Mouse (Mus musculus): ENCODE data around the gene Pcp4.

Gene Pcp4

DNA sequence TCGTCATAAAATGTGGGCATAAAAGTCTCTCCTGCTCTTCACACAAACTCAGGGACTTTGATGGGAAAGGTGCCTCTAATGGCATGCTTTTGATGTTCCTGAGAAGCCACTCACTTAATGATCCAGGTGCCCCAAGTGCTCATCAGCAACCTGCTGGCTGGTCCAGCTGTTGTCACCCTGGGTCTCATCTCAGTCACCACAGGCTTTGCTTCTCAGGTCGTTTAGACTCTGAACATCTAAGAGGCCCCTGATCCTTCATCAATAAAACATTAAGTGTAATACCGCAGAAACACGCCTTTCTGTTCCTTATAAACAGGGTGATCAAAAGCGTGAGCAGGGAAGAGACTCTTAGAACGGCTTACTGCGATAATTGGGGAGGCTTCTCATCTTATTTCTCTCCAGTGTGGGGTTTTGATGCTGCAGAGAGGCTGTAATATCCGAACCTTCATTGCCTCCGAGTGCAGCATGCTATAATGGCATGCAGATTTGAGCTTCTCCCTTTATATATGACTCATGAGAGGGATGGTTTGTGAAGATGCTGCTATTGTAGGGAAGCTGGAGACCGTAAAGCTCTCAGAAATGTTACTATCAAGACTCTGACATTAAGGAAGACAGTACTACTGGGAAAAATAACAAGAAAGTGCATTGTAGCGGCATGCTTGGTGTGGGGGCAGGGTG, 19.7 kb downstream of the Pcp4 start:
- no peak for DNase-seq (ENCODE audit: extremely low spot score, low read depth, low spot score)

DNA sequence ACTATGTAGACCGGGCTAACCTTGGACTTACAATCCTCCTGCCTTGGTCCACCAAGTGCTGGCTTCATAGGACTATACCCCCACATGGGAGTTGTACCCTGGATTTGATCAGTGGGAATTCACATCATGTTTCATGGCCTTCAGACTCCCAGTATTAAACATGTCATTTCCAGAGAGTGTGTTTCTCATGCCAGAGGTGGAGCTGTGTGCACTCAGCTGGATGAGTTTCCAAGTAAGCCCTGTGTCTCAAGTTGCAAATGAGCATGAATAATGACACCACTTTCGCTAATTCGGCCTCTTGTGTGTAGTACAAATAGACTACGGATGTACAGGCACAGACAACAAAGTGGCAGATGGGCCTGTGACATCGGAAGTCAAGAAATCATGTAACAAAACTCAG, 20.6 kb downstream of the Pcp4 start:
- DNase-seq (ENCODE audit: extremely low spot score, low read depth, low spot score) = no peak

DNA sequence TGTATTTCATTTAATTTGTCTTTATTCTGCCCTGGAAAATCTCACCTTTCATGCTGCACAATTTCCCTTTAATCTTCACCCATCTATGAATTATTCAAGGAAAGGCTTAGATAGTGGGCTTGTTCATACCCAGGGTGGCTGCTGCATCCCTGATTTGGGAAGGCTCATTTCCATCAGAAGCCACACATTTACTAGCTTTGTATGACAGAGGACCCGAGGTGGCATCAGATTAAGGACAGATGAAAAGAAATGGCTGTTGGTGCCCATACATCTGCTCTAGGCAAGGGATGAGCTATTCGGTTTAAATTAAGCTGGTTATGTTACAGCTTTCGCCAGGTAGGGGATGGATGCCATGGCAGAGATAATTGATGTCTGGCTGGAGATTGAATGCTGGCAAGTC, 24.1 kb downstream of the Pcp4 start:
- no peak for DNase-seq (ENCODE audit: extremely low spot score, low read depth, low spot score)

DNA sequence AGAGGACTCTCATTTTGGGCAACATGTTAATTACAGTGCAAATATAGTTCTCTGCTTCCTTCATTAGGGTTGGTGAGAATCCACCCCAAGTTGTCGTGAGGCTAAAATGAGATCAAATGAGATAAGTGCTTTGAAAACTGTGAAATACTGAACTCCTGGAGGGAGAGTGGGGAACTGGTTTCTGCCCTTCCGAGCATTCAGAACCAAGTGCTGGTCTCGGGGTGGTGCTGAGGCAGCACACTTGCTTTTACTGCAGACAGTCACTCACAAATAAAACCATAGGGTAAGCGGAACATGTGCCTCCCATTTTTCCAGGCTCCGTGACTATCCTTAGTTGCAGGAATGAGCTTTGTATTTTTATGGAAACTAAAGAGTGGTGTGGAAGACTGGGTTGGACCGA, 26.7 kb downstream of the Pcp4 start:
- no peak for DNase-seq (ENCODE audit: extremely low spot score, low read depth, low spot score)

DNA sequence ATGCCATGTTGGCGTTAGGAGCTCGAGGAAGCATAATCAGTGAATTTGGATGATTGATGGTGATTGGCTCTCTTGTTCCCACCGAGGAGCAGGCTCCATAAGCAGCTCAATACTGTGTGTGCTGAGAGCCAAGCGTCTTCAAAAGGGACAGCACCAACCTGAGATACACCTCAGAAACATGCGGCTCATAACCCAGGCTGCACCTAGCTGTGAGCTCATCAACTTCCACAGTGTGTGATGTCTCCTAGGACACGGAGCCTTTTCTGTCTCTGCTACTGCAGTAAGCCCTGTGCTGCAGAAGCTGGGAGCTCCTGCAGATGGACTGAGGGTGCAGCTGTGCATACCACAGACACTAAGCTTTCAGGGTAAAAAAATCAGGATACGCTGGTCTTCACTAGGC, 31.5 kb downstream of the Pcp4 start:
- no peak for DNase-seq (ENCODE audit: extremely low spot score, low read depth, low spot score)

DNA sequence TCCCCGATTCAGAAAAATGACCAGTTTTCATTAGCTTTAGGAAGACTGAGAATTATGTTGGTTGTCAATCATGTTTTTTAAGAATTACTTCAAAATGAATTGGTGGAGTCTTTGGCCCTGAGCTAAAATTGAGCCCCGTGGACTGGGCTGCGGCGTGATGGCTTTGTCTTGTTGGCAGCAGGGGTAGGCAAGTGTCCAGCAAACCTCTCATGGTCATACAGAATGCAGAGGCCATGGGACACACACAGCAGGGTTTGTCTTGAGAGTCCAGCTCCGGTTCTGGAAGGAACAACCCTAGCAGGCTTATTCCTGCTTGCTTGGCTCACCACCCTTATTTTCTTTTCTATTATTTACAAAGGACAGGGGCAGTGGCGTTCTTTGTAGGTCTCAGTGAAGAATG, 33.8 kb downstream of the Pcp4 start:
- no peak for DNase-seq (ENCODE audit: extremely low spot score, low read depth, low spot score)

DNA sequence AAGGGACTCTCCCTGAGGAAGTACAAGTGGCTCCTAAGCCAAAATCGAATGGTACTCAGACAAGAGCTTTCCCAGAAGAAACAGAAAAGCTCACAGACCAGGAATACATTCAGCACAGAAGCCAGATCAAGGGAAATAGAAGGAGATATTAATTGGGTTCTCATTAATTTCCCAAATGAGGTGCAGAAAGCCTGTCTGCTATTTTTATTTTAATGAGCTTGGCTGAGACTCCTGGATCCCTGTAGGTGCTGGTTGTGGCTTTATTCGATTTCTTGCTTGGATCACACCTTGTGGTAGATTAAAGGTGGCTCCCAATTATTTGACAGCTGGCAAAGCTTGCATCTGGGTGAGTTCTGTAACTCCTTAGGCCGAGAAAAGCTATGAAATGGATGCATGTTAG, 35.2 kb downstream of the Pcp4 start:
- DNase-seq (ENCODE audit: extremely low spot score, low read depth, low spot score) = no peak

DNA sequence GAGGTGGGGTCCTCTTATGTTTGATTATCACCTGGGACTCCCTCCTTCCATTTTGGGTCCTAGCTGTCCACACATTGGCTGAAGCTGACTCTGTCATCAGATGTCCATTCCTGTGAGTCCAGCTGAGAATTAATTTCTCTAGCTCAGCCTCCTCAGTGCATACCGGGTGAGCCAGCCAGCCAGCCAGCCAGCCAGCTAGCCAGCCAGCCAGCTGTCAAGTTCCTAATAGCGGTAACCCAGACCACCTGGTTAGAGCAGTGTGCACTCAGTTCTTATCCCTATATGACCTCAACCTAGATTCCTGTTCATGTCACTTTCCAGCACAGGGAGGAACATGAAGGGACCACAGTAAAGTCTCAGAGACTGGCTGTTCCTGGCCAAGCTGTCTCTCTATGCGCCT, 47.1 kb downstream of the Pcp4 start:
- DNase-seq (ENCODE audit: extremely low spot score, low read depth, low spot score) = no peak

DNA sequence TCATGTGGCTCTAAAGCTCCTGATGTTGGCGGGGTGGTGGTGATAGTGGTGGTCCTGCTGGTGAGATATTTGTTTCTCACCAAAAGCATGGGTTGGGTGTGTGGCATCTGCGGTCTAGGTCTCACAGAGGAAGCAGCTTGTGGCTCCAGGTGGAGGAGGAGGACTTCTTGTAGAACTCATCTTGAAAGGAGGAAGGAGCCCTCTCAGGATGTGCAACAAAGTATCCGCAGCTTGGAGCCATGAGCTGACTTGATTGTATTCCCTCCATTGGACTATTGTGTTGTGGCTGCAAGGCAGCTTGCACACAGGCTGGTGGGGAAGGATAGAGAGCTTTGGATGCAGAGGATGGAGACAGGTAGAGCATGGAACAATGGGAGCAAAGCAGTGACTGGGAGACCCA, 60.1 kb downstream of the Pcp4 start:
- DNase-seq (ENCODE audit: extremely low spot score, low read depth, low spot score) = no peak

DNA sequence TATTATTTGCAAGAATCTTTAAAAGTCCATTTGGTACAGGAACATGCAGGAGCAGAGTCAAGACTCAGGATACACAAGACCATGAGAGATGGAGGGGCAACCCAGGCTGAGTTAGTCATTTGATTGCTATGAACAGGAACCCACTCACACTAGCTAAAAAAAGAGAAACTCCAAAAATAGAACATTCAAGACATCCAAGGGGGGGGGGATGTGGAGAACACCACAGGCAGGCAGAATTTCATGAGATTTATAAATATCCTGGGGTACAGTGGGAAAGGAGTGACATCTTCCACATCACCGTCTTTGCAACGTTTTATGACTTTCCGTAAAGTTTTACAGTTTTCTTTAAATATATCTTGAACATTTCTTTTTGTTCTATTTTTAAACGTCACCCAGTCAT, 61.1 kb downstream of the Pcp4 start:
- DNase-seq (ENCODE audit: extremely low spot score, low read depth, low spot score) = no peak

DNA sequence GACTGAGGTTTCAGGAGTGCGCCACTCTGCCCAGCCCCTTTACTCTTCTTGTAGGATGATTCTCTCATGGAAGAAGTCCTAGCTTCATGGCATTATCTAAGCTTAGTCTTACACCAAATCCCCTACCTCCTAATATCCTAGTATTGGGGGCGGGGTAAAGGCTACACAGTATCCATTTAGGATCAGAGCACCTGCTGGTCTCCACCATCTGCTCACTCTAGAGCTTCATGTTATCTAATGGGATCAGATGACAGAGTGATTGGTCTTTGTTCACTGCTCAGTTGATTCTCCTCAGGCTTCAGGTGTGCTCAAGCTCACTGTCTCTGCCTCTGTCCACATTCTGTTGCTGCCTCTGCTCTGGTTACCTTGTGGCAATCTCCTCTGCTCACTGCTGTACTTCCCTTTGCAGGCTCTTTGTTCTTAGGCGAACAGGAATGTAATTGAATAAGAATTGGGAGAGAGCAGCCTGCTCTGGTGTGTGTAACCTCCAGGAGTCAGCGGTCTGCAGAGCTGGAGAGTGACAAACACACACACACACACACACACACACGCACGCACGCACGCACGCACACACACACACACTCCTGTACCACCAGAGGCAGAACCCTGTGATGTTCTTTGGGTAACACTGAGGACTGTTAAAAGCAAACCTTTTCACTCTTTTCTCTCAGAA, 62.6 kb downstream of the Pcp4 start:
- DNase-seq (ENCODE audit: extremely low spot score, low read depth, low spot score) = no peak

DNA sequence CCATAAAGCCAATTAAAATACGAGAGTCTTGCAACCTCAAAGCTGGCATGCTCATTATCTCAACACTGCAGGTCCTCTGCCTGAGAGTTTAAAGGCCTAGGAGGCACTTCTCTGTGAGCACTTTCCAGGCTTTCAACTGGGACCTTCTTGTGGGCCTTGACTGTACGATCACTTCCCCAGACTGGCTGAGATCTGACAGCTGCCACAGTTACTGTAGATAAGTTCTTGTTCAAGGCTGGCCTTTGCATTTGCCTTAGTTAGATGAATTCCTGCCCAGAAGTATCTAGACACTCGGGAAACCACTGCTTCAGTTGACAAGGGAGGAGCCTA, 63.1 kb downstream of the Pcp4 start:
- DNase-seq (ENCODE audit: extremely low spot score, low read depth, low spot score) = no peak

DNA sequence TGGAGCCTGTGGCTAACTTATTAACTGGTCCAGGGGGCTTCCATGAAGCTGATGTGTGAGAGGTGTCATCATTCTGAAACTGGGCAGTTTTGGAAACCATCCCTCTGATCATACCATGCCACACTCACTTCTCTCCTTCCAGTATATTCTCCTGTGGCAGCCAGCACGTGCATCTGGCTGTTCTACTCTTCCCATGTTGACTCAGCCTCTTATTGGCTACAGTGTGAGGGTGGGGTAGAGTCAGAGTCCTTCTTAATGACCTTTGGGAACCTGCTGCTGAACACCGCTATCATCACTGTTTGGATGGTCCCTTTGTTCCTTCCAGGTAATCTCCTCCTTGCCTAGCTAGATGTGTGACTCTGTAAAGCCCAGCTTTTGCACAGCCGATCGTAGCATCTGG, 63.6 kb downstream of the Pcp4 start:
- no peak for DNase-seq (ENCODE audit: extremely low spot score, low read depth, low spot score)

DNA sequence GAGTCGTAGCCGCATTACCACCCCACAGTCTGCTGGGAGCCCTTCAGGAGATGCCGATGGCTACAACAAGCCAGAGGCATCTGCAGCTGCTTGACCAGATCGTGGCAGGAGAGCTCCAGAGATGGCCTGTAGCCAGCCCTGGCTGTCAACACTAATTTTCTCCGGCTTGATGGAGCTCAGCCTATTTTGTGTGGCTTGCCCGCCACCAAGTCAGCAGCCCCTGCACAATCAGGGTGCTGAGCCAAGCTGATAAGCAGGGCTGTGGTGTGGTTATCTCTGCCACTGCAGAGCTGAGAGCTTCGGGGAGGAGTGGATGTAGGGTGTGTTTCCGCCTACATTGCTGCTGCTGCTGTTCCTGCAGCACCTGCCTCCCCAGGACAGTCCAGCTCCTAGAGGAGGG, 66.3 kb downstream of the Pcp4 start:
- no peak for DNase-seq (ENCODE audit: extremely low spot score, low read depth, low spot score)

DNA sequence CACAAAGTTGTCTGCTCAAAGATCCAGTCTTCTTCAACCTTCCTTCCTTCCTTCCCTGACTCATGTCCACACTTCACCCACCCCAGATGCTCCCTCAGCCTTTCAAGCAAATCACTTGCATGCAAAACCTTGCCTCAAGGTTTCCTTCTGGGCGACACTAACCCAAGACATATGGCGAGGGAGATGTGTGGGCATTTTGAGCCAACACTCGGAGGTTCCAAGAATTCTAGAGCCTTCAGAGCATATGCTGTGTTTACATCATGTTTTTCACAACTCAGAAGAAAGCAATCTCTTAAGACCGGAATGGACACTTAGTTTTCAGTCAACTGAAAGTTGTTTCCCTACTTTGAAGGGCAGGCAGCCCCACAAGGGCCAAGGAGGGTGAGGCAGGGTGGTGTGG, 67.9 kb downstream of the Pcp4 start:
- no peak for DNase-seq (ENCODE audit: extremely low spot score, low read depth, low spot score)

DNA sequence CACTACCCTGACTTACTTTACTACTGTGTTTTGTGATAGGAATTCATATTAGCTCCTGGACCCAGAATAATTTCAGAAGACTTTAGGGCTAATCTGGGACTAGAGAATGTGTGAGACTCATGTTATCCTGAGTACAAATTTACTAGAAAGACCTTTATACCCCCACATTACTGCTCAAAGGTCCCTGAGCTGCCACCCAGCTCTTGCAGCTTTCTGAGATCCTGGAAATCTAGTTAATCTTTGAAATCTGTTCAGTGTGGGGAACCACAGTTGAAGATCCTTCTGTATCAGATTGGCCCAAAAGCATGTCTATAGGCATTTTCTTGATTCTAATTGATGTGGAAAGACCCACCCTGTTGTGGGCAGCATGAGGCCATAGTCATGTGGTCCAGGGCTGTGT, 69.0 kb downstream of the Pcp4 start:
- no peak for DNase-seq (ENCODE audit: extremely low spot score, low read depth, low spot score)

DNA sequence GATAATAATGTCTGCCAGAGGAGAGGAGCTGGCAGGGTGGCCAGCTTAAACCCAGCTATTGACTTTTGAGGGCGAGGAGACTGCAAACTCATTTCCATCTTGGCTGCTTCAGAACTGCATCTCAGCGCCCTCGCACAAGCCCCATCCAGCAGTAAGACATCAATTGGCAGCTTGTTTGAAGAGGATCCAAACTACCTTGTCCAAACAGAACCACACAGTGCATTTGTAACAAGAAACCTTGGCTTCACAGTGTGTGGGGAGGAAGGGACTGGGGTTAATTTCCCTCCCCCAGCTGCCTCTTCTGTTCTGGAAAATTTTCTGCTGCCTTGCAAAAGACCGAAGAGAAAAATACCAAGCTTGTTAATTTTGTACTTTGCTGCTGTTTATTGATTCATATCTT, 71.7 kb downstream of the Pcp4 start:
- no peak for DNase-seq (ENCODE audit: extremely low spot score, low read depth, low spot score)

DNA sequence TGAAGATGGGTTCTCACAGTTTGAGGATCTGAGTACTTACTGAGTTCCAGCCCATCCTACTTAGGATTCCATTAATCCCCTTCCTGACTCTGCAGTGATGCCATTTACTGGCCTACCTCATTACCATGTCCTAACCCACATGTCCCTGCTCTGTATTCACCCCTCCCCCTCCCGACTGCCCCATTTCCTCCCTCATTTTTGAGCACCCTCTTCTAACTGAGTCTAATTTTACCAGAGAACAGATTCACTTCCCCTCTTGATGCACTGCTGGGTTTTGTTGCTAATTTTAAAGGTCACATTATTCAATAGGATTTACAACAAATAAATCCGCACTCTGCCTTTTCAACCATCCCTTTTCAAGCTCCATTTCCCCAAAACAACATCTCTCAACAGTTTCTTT, 73.7 kb downstream of the Pcp4 start:
- no peak for DNase-seq (ENCODE audit: extremely low spot score, low read depth, low spot score)

DNA sequence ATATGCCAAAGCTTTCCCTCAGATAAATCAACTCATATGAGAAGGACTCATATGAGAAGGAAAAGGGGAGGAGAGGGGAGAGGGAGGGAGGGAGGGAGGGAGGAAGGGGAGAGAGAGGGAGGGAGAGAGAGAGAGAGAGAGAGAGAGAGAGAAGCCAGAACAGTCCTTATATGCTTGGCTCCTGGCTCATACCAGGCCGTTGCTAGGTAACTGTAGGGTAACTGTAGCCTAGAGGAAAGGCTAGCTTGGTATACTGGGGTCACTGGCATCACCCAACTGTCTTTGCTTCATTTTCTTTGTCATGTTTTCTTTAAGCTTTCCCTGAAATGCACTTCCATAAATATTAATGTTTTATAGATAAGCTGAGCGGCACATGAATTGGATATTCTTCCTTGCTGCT, 85.3 kb downstream of the Pcp4 start:
- DNase-seq (ENCODE audit: extremely low spot score, low read depth, low spot score) = no peak

DNA sequence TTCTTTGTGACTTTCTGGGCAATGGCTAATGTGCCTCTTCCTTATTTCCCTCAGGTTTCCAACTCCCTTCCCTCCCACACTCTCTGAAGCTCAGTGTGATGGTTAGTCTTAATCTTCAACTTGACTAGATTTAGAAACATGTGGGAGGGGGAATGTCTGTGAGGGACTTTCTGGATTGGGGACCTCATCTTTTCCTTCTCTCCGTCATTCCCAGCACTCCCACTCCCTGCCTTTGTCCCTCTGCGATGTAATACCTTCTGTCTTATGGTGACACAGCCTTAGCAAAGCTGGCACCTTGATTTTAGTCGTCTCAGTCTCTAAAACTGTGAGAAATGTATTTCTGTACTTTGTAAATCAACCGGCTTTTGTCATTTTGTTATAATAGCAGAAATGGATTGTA, 88.0 kb downstream of the Pcp4 start:
- DNase-seq (ENCODE audit: extremely low spot score, low read depth, low spot score) = no peak

DNA sequence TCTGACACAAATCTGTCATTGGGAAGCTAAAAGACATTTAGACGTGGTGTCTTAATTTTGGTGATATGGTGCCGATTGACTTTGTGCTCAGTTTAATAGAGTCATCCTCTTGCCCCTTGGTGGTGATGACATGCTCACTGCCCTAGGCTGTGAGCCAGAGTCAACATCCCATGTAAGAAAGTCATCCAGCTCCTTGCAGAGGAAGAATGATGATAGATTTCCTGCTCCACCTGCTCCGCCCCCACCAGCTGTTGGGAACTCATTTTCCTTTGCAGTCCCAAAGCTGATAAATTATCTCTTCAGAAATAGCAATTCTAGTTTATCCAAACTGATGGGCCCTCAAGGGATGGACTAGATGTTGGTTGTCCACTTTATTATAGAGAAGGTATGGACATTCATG, 89.2 kb downstream of the Pcp4 start:
- no peak for DNase-seq (ENCODE audit: extremely low spot score, low read depth, low spot score)

DNA sequence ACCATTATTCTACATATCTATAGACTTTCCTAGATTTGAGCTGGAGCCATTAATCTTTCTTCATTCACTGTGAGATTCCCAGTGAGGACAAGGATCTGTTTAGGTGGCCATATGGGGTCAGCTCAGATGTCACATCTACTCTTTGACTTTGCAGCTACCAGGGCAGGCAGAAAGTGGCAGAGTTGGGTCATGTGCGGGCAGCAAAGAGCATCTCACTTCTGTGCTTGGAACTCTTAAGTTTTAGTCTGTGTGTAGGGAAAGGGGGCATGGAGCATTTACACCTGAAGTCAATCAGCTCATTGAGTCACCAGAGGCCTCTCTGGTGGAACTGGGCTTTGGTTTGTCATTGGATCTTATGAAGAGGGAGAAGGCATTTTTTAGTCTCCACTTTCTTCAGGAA, 90.9 kb downstream of the Pcp4 start:
- DNase-seq (ENCODE audit: extremely low spot score, low read depth, low spot score) = no peak

DNA sequence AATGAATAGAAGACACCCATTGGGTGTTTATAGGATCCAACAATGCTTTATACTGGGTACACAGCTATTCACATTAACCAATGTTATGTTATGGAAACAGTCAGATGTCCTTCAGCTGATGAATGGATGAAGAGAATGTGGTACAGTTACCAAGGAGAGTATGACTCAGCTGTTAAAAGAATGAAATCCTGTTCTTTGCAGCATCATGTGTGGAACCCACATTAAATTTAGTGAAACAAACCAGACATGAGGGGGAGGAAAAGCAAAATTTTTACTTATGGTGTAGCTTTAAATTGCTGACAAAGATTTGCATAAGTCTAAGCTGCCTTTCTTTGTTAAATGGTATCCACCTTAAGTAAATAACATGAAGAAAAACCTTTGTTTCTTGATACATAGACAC, 92.4 kb downstream of the Pcp4 start:
- no peak for DNase-seq (ENCODE audit: extremely low spot score, low read depth, low spot score)
